Mouse (Mus musculus) small intestine, adult 2 months (tissue): ENCODE results near the gene Col27a1. TPM values are rescaled to one million over a fixed set of nuclear protein-coding genes. Genes with fewer than 3 reads are reported as not detected.

Source experiments
- H3K27ac ChIP-seq: fragments of 200-500 bp; 2 replicates; pipeline ENCODE4 v1.5.1; 2012; ENCODE audit warnings: low read depth, low read length, control low read depth, inconsistent platforms; ENCODE audit not compliant: insufficient read depth
- H3K27me3 ChIP-seq: fragments of 200-500 bp; 2 replicates; pipeline ENCODE4 v1.6.1; 2012; ENCODE audit warnings: mild to moderate bottlenecking, moderate library complexity, low read length, inconsistent platforms; ENCODE audit not compliant: control insufficient read depth, insufficient read depth
- H3K36me3 ChIP-seq: fragments of 200-500 bp; 2 replicates; pipeline ENCODE4 v1.6.1; 2012; ENCODE audit warnings: mild to moderate bottlenecking, low read length, control low read depth, inconsistent platforms; ENCODE audit not compliant: control insufficient read depth, insufficient read depth
- H3K4me1 ChIP-seq: fragments of 200-500 bp; 2 replicates; pipeline ENCODE4 v1.6.1; 2012; ENCODE audit warnings: low read length, inconsistent platforms, mixed read lengths; ENCODE audit not compliant: control insufficient read depth, insufficient read depth, insufficient read length
- H3K4me3 ChIP-seq: fragments of 200-500 bp; 2 replicates; pipeline ENCODE4 v1.5.1; 2012; ENCODE audit warnings: low read depth, mild to moderate bottlenecking, control low read depth, inconsistent platforms, low read length, moderate library complexity
- CTCF ChIP-seq: fragments of 200-500 bp; IDR thresholded peaks from 2 replicates; pipeline ENCODE4 v1.5.1; 2012; ENCODE audit warnings: low read depth, mild to moderate bottlenecking, control low read depth, inconsistent platforms, low read length, moderate library complexity, mixed read lengths; ENCODE audit not compliant: insufficient replicate concordance, insufficient read length; ENCODE audit errors: extremely low read depth
- POLR2A ChIP-seq: fragments of 200-500 bp; IDR thresholded peaks from 2 replicates; pipeline ENCODE4 v1.6.1; 2012; ENCODE audit warnings: low read depth, mild to moderate bottlenecking, control low read depth, inconsistent platforms, low read length, moderate library complexity
- WGBS: fragments of 180-500 bp; shearing (Covaris S2); methylation state at CpG from one replicate; pipeline ENCODE4 v1.1.7; 2018; 5-methylcytosine and 5-hydroxymethylcytosine counted together
- polyA plus RNA-seq: library from polyadenylated mRNA; depleted of rRNA; stranded (reverse); fragments of >200 nt; gene quantifications from 2 replicates; pipeline ENCODE4 v1.2.3, GENCODE M21; 2012

The Col27a1 gene
- polyA plus RNA-seq, 1 experiment, result 5.4 TPM

DNA sequence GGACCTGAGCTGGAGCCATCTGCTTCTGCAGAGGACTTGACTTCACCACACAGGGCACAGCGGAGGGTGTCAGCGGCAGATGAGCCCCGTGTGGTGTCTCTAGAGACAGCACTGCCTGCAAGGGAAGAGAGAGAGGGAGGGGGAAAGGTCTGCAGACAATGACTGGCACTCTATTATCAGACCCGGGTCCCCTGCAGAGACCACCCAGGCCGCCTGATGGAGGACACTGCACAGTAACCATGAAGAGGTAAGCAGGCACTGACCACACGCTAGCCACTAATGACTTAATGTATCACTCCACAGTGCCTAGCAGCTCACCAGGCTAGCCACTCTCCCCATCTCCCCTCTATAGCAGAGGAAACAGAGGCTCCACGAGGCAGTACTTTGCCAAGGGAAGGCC lies 157.1 kb downstream of the Col27a1 start:
- WGBS, result 72% methylated on average over 7 of the region's 7 CpGs
- peaks cover 12% of the 10 kb centered on the region; the same call in 1 of the 2 replicates for H3K36me3 ChIP-seq
- no peaks in the 10 kb centered on the region for H3K27me3 ChIP-seq
- H3K27ac ChIP-seq, result no peak overlapping the region
- H3K4me1 ChIP-seq, result no peaks in the 10 kb centered on the region
- H3K4me3 ChIP-seq, result no peak overlapping the region
- no peak for TF ChIP-seq POLR2A
- no peak for TF ChIP-seq CTCF

DNA sequence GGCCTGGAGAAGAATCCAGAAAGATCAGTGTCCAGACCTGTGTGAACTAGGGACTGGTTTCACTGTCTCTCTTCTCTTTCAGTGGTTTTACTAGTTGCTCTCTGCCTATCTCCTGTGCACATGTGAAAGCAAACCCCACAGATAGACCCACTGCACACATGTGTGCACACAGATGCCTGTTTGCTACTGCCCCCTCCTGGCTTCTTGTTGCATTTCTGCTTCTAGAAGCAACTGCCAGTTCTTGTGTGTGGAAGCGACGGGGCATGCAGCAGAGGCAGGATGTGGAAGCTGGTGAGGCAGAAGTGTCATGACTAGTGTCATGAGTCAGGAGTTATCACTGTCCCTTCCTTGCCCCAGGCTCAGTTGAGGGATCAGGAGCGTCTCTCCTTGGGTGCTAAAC lies 158.1 kb downstream of the Col27a1 start:
- WGBS, result 57% methylated on average over 3 of the region's 3 CpGs
- H3K4me3 ChIP-seq, result no peak overlapping the region

DNA sequence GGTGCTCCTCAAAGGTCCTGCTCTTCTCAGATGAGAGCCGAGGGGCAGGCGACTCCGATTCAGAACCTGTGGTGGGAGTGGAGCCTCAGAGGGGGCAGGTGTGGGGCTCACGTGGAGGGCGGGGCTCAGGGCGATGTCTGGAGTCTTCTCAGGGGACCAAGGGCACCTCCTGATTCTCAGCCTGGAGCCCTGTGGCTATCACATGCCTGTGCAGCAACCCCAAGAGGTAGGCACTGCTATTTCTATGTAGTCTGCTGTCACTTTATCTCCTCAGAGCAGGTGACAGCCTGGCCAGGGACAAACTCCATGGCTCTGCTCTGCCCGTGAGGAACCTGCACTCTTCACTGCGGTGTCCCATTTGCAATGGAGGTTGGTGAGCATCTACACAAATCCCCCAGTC lies 159.6 kb downstream of the Col27a1 start:
- Histone ChIP-seq H3K27me3 (no peaks in the 10 kb centered on the region), H3K36me3 (peaks cover 19% of the 10 kb centered on the region; the same call in 1 of the 2 replicates), H3K4me1 (no peaks in the 10 kb centered on the region), H3K27ac (no peak overlapping the region), H3K4me3 (no peak overlapping the region)
- 80% methylated on average over 8 of the region's 8 CpGs for WGBS
- TF ChIP-seq CTCF (no peak), POLR2A (no peak)

More for the DNA sequence above, 158.1 kb downstream of the Col27a1 start:
- TF ChIP-seq CTCF (peak; percentile 56; the same call in 1 of the 2 replicates), POLR2A (no peak)
- Histone ChIP-seq H3K4me1 (no peaks in the 10 kb centered on the region), H3K27ac (no peak overlapping the region), H3K27me3 (no peaks in the 10 kb centered on the region), H3K36me3 (peaks cover 17% of the 10 kb centered on the region; the same call in 1 of the 2 replicates)

DNA sequence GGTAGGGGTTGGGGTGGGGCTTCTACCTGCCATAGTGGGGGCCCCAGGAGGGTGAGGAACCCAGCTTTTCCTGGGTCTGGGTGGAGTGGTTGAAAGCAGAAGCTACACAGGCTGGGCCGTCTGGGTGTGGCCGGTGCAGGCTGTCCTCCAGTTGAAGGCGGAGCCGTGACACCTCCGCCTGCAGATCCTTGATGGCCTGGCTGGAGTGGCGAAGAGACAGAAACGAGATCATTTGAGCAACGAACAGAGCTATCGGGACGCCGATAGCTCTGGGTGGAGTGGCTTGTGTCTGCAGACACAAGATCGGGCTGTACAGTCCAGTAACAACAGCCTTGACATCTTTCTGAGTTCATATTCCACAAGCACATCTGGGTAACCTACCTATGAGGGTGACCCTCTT lies 160.5 kb downstream of the Col27a1 start:
- TF ChIP-seq CTCF (no peak), POLR2A (no peak)
- no peaks in the 10 kb centered on the region for H3K4me1 ChIP-seq
- 66% methylated on average over 12 of the region's 12 CpGs for WGBS
- no peaks in the 10 kb centered on the region for H3K27me3 ChIP-seq
- peaks cover 21% of the 10 kb centered on the region; the same call in 1 of the 2 replicates for H3K36me3 ChIP-seq
- H3K4me3 ChIP-seq, result no peak overlapping the region
- no peak overlapping the region for H3K27ac ChIP-seq

DNA sequence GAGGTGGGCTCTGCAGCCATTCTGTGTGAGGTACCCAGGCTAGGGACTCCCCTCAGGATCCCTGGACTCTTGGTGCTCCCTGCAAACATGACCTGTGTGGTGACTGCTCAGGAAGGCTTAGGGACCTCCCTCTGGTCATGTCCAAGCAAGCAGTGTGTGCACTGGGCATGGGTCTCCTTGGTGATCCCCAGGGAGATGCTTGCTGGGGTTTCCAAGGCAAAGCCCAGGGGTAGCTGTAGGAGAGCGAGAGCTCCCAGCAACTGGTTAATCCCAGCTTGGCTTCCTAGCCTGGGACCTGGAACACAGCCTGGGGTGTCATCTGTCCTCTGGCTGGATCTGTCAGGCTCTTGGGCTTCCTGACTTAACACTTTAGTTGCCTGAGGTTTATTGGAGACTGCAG lies 161.6 kb downstream of the Col27a1 start:
- H3K4me1 ChIP-seq, result no peaks in the 10 kb centered on the region
- TF ChIP-seq POLR2A, result no peak
- TF ChIP-seq CTCF, result no peak
- no peaks in the 10 kb centered on the region for H3K27me3 ChIP-seq
- H3K4me3 ChIP-seq, result no peak overlapping the region
- 88% methylated on average over 1 of the region's 1 CpGs for WGBS
- peaks cover 23% of the 10 kb centered on the region; the same call in 1 of the 2 replicates for H3K36me3 ChIP-seq
- no peak overlapping the region for H3K27ac ChIP-seq

DNA sequence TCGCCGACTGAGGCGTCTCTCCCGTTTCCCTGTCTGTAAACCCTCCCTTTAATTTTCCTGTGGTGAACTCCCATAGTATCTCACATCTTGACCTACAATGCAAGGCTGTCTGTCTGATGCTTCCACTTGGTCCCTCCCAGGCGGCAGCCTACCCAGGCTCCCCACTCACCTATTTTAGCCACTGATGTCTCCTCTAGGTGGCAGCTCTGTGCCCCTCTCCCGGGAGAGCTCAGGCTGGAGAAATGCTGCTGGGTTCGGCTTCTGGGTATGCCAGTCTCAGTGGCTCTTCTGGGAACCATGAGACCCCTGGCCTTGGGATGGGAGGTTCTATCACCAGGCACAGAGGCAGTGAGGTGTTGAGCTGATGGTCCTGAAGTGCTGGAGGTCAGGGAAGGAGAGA lies 163.7 kb downstream of the Col27a1 start:
- TF ChIP-seq CTCF (peak; percentile 17; the same call in 1 of the 2 replicates), POLR2A (no peak)
- WGBS, result 73% methylated on average over 7 of the region's 7 CpGs
- no peak overlapping the region for H3K4me3 ChIP-seq
- H3K36me3 ChIP-seq, result peaks cover 33% of the 10 kb centered on the region
- no peaks in the 10 kb centered on the region for H3K27me3 ChIP-seq
- no peak overlapping the region for H3K27ac ChIP-seq
- no peaks in the 10 kb centered on the region for H3K4me1 ChIP-seq

DNA sequence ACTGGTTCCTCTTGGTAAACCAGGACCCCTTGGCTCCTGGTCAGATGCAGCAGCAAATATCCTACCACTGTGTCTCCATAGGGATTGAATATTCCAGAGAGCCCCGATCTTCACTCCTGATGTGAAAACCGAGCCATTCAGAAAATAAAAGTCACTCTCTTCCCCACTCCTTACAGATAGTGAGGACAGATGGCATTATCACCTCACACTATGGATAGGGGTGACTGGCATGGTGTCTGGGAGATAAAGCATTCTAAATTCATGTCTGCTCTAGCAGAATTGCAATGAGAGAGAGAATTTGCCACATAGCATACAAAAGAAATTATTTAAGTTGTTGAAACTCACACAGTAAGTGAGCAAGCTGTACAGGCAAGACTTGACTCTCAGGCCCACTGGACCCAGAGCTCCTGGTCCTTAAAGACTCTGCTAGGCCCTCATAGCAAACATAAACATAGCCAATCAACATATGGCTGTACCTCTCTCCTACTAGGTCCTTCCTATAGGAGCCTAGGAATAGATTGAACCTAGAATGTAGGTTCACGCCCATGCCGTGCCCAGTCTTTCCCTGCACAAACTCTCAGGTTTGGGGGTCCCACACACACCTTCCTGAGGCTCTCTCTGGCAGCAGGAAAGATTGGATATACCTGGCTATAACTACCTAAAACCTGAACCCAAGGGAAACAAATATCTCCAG lies 169.0 kb downstream of the Col27a1 start:
- no peak overlapping the region for H3K27ac ChIP-seq
- H3K4me1 ChIP-seq, result peaks cover 4% of the 10 kb centered on the region
- TF ChIP-seq POLR2A, result no peak
- no peak for TF ChIP-seq CTCF
- H3K27me3 ChIP-seq, result no peaks in the 10 kb centered on the region
- WGBS, result 91% methylated on average over 4 of the region's 4 CpGs
- H3K4me3 ChIP-seq, result no peak overlapping the region
- peaks cover 36% of the 10 kb centered on the region for H3K36me3 ChIP-seq
